Mouse (Mus musculus) CH12.LX (cell line): ENCODE data around the gene Zfhx3. TPM values are rescaled to one million over a fixed set of nuclear protein-coding genes. Genes with fewer than 3 reads are reported as not detected.

Source experiments
- DNase-seq: peaks from one replicate; pipeline ENCODE4 v3.0.0-alpha.2; 2013; ENCODE audit errors: extremely low read depth
- H3K27ac ChIP-seq: 2 replicates; pipeline ENCODE4 v1.5.1; 2012; ENCODE audit warnings: low read depth, mild to moderate bottlenecking, control low read depth, moderate library complexity; ENCODE audit not compliant: insufficient read depth
- H3K27me3 ChIP-seq: replicated peaks from 2 replicates; pipeline ENCODE3; 2012; ENCODE audit warnings: inconsistent platforms
- H3K36me3 ChIP-seq, 2 experiments: replicated peaks in 1 of 2; 2 replicates each; pipeline versions ENCODE3 to v1.6.1; 2012; ENCODE audit warnings: inconsistent platforms in 1 of 2, low read length in 1 of 2, mild to moderate bottlenecking in 1 of 2, mixed read lengths in 1 of 2, moderate library complexity in 1 of 2; ENCODE audit not compliant: control insufficient read depth in 1 of 2, insufficient read depth in 1 of 2
- H3K4me1 ChIP-seq, 2 experiments: 2 replicates each; pipeline ENCODE4 v1.6.1; 2012; ENCODE audit warnings: inconsistent platforms in 1 of 2, moderate library complexity in 1 of 2; ENCODE audit not compliant: insufficient read depth in 2 of 2, control insufficient read depth in 1 of 2
- H3K4me2 ChIP-seq: 2 replicates; pipeline ENCODE4 v1.6.1; 2012; ENCODE audit warnings: low read depth, mild to moderate bottlenecking, control low read depth; ENCODE audit not compliant: poor library complexity, insufficient read depth, severe bottlenecking
- H3K4me3 ChIP-seq, 3 experiments: fragments of 150-350 bp in 1 of 3; sonication (generic) in 1 of 3; replicated peaks in 1 of 3; 2 replicates each; pipeline versions ENCODE3 to v1.5.1; 2011 to 2012; ENCODE audit warnings: low read depth in 2 of 3, low read length in 2 of 3, mild to moderate bottlenecking in 2 of 3, moderate library complexity in 2 of 3, control low read depth in 1 of 3, improper control_type of control experiment in 1 of 3, inconsistent platforms in 1 of 3, mixed read lengths in 1 of 3; ENCODE audit not compliant: poor library complexity in 1 of 3
- H3K79me2 ChIP-seq: replicated peaks from 2 replicates; pipeline ENCODE4 v1.6.1; 2012; ENCODE audit warnings: mild to moderate bottlenecking, moderate library complexity; ENCODE audit not compliant: control insufficient read depth, poor library complexity, insufficient read depth, severe bottlenecking; ENCODE audit errors: extremely low read depth
- H3K9ac ChIP-seq: 2 replicates; pipeline ENCODE4 v1.6.1; 2012; ENCODE audit warnings: low read depth, mild to moderate bottlenecking, control low read depth, moderate library complexity; ENCODE audit not compliant: insufficient read depth
- H3K9me3 ChIP-seq: replicated peaks from 2 replicates; pipeline ENCODE3; 2012; ENCODE audit warnings: low read length, inconsistent platforms, mixed read lengths
- BHLHE40 ChIP-seq: IDR thresholded peaks from 2 replicates; pipeline ENCODE4 v1.6.1; 2011; ENCODE audit warnings: mild to moderate bottlenecking, low read depth, low read length, improper control_type of control experiment
- CHD1 ChIP-seq: IDR thresholded peaks from 2 replicates; pipeline ENCODE4 v1.6.1; 2012; ENCODE audit warnings: low read depth, low read length, improper control_type of control experiment, inconsistent platforms
- CHD2 ChIP-seq: IDR thresholded peaks from 2 replicates; pipeline ENCODE4 v1.6.1; 2011; ENCODE audit warnings: low read length, improper control_type of control experiment
- CTCF ChIP-seq, 2 experiments: IDR thresholded peaks in 1 of 2; conservative IDR thresholded peaks in 1 of 2; 2 replicates each; pipeline ENCODE4 v1.5.1; 2011 to 2012; ENCODE audit warnings: low read depth in 2 of 2, low read length in 2 of 2, improper control_type of control experiment in 1 of 2, inconsistent platforms in 1 of 2, mild to moderate bottlenecking in 1 of 2, moderate library complexity in 1 of 2
- E2F4 ChIP-seq: IDR thresholded peaks from 2 replicates; pipeline ENCODE4 v1.6.1; 2011; ENCODE audit warnings: low read depth, low read length, improper control_type of control experiment; ENCODE audit not compliant: insufficient replicate concordance
- ELF1 ChIP-seq: IDR thresholded peaks from 2 replicates; pipeline ENCODE4 v1.6.1; 2014; ENCODE audit warnings: low read depth, mild to moderate bottlenecking, inconsistent platforms, low read length, improper control_type of control experiment
- EP300 ChIP-seq: IDR thresholded peaks from 2 replicates; pipeline ENCODE4 v1.6.1; 2011; ENCODE audit warnings: low read length, improper control_type of control experiment
- ETS1 ChIP-seq: conservative IDR thresholded peaks from 2 replicates; pipeline ENCODE4 v1.6.1; 2012; ENCODE audit warnings: low read depth, mild to moderate bottlenecking, inconsistent platforms, low read length, improper control_type of control experiment, moderate library complexity
- IRF4 ChIP-seq: IDR thresholded peaks from 2 replicates; pipeline ENCODE4 v1.6.1; 2014; ENCODE audit warnings: low read depth, mild to moderate bottlenecking, inconsistent platforms, low read length, improper control_type of control experiment
- JUN ChIP-seq: IDR thresholded peaks from 2 replicates; pipeline ENCODE4 v1.6.1; 2011; ENCODE audit warnings: low read depth, mild to moderate bottlenecking, low read length, improper control_type of control experiment, moderate library complexity; ENCODE audit not compliant: insufficient read depth
- KAT2A ChIP-seq: IDR thresholded peaks from 2 replicates; pipeline ENCODE4 v1.6.1; 2012; ENCODE audit warnings: low read length, improper control_type of control experiment, inconsistent platforms; ENCODE audit not compliant: insufficient replicate concordance
- MAFK ChIP-seq: IDR thresholded peaks from 2 replicates; pipeline ENCODE4 v1.6.1; 2011; ENCODE audit warnings: low read length, improper control_type of control experiment; ENCODE audit not compliant: insufficient replicate concordance
- MXI1 ChIP-seq: IDR thresholded peaks from 2 replicates; pipeline ENCODE4 v1.6.1; 2011; ENCODE audit warnings: mild to moderate bottlenecking, low read depth, low read length, improper control_type of control experiment
- MYC ChIP-seq: IDR thresholded peaks from 2 replicates; pipeline ENCODE4 v1.6.1; 2011; ENCODE audit warnings: low read depth, mild to moderate bottlenecking, improper control_type of control experiment, low read length
- NELFE ChIP-seq: IDR thresholded peaks from 2 replicates; pipeline ENCODE4 v1.6.1; 2011; ENCODE audit warnings: low read depth, low read length, improper control_type of control experiment
- NRF1 ChIP-seq: IDR thresholded peaks from 2 replicates; pipeline ENCODE4 v1.6.1; 2014; ENCODE audit warnings: low read depth, mild to moderate bottlenecking, inconsistent platforms, low read length, improper control_type of control experiment, moderate library complexity
- RAD21 ChIP-seq: IDR thresholded peaks from 2 replicates; pipeline ENCODE4 v1.6.1; 2011; ENCODE audit warnings: low read depth, mild to moderate bottlenecking, low read length, improper control_type of control experiment, moderate library complexity
- RCOR1 ChIP-seq: conservative IDR thresholded peaks from 2 replicates; pipeline ENCODE4 v1.6.1; 2012; ENCODE audit warnings: low read depth, mild to moderate bottlenecking, inconsistent platforms, low read length, improper control_type of control experiment
- TBP ChIP-seq: conservative IDR thresholded peaks from 2 replicates; pipeline ENCODE4 v1.6.1; 2011; ENCODE audit warnings: low read depth, low read length, improper control_type of control experiment
- TCF12 ChIP-seq: IDR thresholded peaks from 2 replicates; pipeline ENCODE4 v1.6.1; 2014; ENCODE audit warnings: low read depth, mild to moderate bottlenecking, inconsistent platforms, low read length, improper control_type of control experiment
- USF1 ChIP-seq: IDR thresholded peaks from 2 replicates; pipeline ENCODE4 v1.6.1; 2014; ENCODE audit warnings: low read depth, mild to moderate bottlenecking, inconsistent platforms, low read length, improper control_type of control experiment
- ZC3H11A ChIP-seq: IDR thresholded peaks from 2 replicates; pipeline ENCODE4 v1.6.1; 2012; ENCODE audit warnings: low read depth, mild to moderate bottlenecking, inconsistent platforms, low read length, improper control_type of control experiment
- ZKSCAN1 ChIP-seq: IDR thresholded peaks from 2 replicates; pipeline ENCODE4 v1.6.1; 2012; ENCODE audit warnings: low read depth, inconsistent platforms, low read length, improper control_type of control experiment, borderline replicate concordance
- ZMIZ1 ChIP-seq: IDR thresholded peaks from 2 replicates; pipeline ENCODE4 v1.6.1; 2012; ENCODE audit warnings: low read depth, mild to moderate bottlenecking, inconsistent platforms, low read length, improper control_type of control experiment
- ZNF384 ChIP-seq: IDR thresholded peaks from 2 replicates; pipeline ENCODE4 v1.6.1; 2012; ENCODE audit warnings: low read depth, low read length, improper control_type of control experiment, inconsistent platforms
- dilution Hi-C: fragments of 300-500 bp; cut with MboI; formaldehyde crosslinking; loops from 2 replicates; pipeline ENCODE4 v1.14.3; 2020; ENCODE audit warnings: low sequenced_read_pairs; ENCODE audit not compliant: extremely low pct_unique_long_range_greater_than_20kb, extremely low pct_ligation_motif_present
- in situ Hi-C: fragments of 300-500 bp; cut with MboI; formaldehyde crosslinking; loops from 3 replicates; pipeline ENCODE4 v1.14.3; 2019; ENCODE audit warnings: low sequenced_read_pairs, low pct_ligation_motif_present, low pct_unique_long_range_greater_than_20kb, mixed read lengths
- polyA plus RNA-seq: library from polyadenylated mRNA; unstranded; fragments of >175 nt; gene quantifications from 2 replicates; pipeline ENCODE4 v1.2.1, GENCODE M21; 2012; ENCODE audit warnings: low read depth; ENCODE audit not compliant: insufficient read length
- total RNA-seq, 2 experiments: library from RNA; depleted of rRNA; stranded (reverse); fragments of 300-350 nt in 1 of 2; fragments of >200 nt in 1 of 2; gene quantifications; 2 replicates each; pipeline ENCODE4 v1.2.3; 2012 to 2014

Zfhx3 gene
- total and polyA plus RNA-seq, 3 experiments, result 0.05 to 0.76 (median 0.68) TPM

DNA sequence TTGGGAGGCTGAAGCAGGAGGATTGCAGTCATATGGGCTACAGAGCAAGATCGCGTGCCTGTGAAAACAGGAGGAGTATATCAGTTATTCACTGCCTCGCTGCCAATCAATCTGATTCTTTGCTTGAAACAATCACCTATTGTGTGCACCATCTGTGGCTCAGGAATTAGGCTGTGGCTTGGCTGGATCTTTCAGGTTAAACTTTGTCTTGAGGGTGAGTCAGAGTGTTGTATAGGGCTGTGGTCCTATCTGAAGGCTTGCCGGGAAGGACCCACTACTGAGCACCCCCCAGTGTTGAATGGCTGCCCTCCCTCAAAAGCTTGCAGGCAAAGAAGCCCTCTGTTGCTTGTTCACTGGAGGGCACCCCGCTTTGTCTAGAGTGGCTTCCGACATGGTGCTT, 812.1 kb downstream of the Zfhx3 start:
- no peak for DNase-seq
- Histone ChIP-seq H3K4me2 (no peak overlapping the region), H3K9ac (no peak overlapping the region), H3K27me3 (no peaks in the 10 kb centered on the region), H3K36me3 (no peaks in the 10 kb centered on the region), H3K4me1 (peaks cover 2 to 11% of the 10 kb centered on the region in 2 experiments; a peak in 1 of 4 replicates), H3K4me3 (no peak overlapping the region), H3K9me3 (no peaks in the 10 kb centered on the region), H3K79me2 (no peaks in the 10 kb centered on the region), H3K27ac (no peak overlapping the region)
- dilution Hi-C loops, result no loop called here
- TF ChIP-seq MYC (no peak), ELF1 (no peak), MAFK (no peak), RAD21 (no peak), E2F4 (no peak), NRF1 (no peak), USF1 (no peak)
- in situ Hi-C loops, result no loop called here

DNA sequence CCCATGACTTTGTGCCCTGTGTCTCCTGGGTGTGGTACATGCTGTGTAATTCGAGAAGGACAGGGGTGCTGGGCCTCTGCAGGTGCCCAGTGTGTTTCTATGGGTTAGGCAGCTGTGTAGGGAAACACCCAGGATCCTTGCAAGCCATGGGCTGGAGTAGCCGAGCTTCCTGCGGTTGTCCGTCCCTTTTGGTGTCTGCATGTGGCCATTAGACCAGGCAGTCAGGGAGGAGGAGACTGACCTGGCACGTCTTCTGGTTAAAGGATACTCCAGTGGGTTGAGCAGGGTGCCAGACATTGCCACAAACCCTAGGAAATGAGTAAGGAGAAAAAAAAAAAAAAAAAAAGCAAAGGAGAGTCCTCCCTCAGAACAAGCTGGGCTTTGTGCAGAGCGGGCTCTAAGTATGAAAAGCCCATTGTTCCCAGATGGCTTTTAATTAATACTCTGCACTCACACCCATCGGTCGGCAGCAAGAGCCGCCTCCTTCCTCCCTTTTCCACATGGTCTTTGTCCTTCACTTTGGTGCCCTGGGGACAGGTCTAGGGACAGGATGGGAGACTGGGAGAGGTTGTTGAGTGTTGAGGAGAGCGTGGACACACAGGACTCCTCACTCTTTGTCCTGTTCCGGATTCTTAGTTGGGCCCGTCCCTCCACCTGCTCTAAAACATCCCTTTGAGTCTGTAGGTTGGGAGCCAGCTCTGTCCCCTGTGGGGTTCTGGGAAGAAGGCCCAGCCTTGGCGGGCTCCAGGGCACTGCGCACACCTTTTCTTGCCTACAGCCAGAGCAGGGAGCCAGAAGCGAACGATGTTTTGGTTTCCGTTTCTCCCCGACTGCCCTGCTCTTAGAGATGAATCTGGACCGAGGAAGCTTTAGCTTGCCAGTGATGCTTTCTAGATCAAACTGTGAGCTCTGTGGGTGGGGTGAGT, 813.2 kb downstream of the Zfhx3 start:
- TF ChIP-seq IRF4 (no peak), TCF12 (no peak), MXI1 (no peak), RCOR1 (no peak), TBP (no peak), ZKSCAN1 (no peak), NRF1 (no peak), NELFE (no peak), ELF1 (no peak), ZNF384 (no peak), CHD2 (no peak), ZC3H11A (no peak), BHLHE40 (no peak), CTCF (conservative IDR thresholded peaks at IDR 0.05 in 1 of 2, IDR thresholded peaks at IDR 0.05 in 1 of 2; ENCODE audit: low read depth in 2 of 2, low read length in 2 of 2) (no peak), KAT2A (no peak), ZMIZ1 (no peak), JUN (no peak), CHD1 (no peak), ETS1 (no peak), EP300 (no peak)
- DNase-seq, result no peak
- Histone ChIP-seq H3K27ac (no peak overlapping the region), H3K4me2 (no peak overlapping the region), H3K79me2 (no peaks in the 10 kb centered on the region), H3K4me3 (no peak overlapping the region), H3K27me3 (no peaks in the 10 kb centered on the region), H3K9me3 (no peaks in the 10 kb centered on the region), H3K36me3 (no peaks in the 10 kb centered on the region), H3K9ac (no peak overlapping the region), H3K4me1 (peaks cover 2 to 9% of the 10 kb centered on the region in 2 experiments; a peak in 1 of 4 replicates)
- in situ Hi-C loops, result no loop called here
- dilution Hi-C loops, result no loop called here
